Mouse (Mus musculus): ENCODE measurements around the gene Dact1. TPM values are rescaled to one million over a fixed set of nuclear protein-coding genes. Genes with fewer than 3 reads are reported as not detected.

Dact1 gene
- polyA plus RNA-seq, 1 experiment = 2.9 TPM

GRCm38 (mm10) chr12:71333561-71333960 is 23.9 kb downstream of the Dact1 start:
- DNase-seq (ENCODE audit: low read depth, low spot score) = no peak
- 25% methylated on average over 5 of the region's 5 CpGs for WGBS

- WGBS = 65% methylated on average over 11 of the region's 11 CpGs
- no peak for DNase-seq (ENCODE audit: low read depth, low spot score)
Measured at GRCm38 (mm10) chr12:71337025-71337582, 27.4 kb downstream of the Dact1 start.

GRCm38 (mm10) chr12:71337896-71338463 is 28.3 kb downstream of the Dact1 start:
- WGBS = 67% methylated on average over 6 of the region's 6 CpGs
- DNase-seq (ENCODE audit: low read depth, low spot score) = no peak

- DNase-seq (ENCODE audit: low read depth, low spot score) = no peak
- WGBS = 68% methylated on average over 16 of the region's 16 CpGs
Measured at GRCm38 (mm10) chr12:71339142-71339848, 29.6 kb downstream of the Dact1 start.

GRCm38 (mm10) chr12:71342397-71342796 is 32.7 kb downstream of the Dact1 start:
- WGBS = 62% methylated on average over 13 of the region's 13 CpGs
- no peak for DNase-seq (ENCODE audit: low read depth, low spot score)

- WGBS = 68% methylated on average over 7 of the region's 7 CpGs
Measured at GRCm38 (mm10) chr12:71345471-71345870, 35.8 kb downstream of the Dact1 start.

DNA sequence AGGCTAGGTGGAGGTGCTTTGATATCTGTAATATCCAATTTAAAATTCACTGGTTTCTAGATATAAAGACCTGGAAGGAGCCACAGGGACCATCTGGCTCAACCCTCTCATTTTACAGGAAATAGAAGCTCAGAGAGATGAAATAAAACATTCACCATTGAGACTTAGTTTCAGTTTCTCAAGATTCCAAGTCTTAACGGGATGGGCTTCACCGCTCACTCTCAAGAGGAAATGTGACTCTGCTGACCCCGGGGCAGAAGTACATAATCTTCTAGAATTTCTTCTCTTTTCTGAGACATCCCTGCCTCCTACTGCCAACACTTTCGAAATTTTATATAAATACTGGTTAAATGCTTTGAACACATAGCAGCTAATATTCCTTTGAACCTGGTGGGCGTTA is 36.4 kb downstream of the Dact1 start:
- WGBS = 30% methylated on average over 5 of the region's 5 CpGs
- no peak for DNase-seq (ENCODE audit: low read depth, low spot score)

More at GRCm38 (mm10) chr12:71345471-71345870, 35.8 kb downstream of the Dact1 start:
- no peak for DNase-seq (ENCODE audit: low read depth, low spot score)

DNA sequence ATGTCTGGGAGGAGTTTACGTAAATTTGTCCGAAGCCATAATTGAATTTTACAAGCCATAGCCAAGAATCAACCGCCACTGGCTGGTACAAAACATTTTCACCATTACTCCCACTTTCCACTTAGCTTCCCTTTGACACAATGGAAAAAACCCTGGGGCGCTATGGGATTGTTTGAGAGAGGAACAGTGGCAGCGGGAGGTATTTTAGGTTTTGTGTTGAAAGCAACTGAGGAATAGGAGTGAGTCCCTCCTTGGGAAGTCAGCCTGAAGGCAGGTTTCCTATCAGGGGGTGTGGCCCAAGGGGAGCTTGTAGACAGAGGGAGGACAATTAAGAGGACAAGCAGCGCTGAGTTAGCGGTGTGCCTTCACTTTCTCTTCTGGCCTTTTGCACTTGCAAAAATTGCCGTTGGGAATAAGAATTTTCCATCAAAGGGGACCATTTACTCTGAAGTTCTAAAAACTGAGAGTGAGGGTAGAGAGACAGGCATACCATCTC is 38.8 kb downstream of the Dact1 start:
- WGBS = 60% methylated on average over 8 of the region's 8 CpGs
- no peak for DNase-seq (ENCODE audit: low read depth, low spot score)

GRCm38 (mm10) chr12:71350077-71350476 is 40.4 kb downstream of the Dact1 start:
- DNase-seq (ENCODE audit: low read depth, low spot score) = no peak
- 68% methylated on average over 2 of the region's 2 CpGs for WGBS

DNA sequence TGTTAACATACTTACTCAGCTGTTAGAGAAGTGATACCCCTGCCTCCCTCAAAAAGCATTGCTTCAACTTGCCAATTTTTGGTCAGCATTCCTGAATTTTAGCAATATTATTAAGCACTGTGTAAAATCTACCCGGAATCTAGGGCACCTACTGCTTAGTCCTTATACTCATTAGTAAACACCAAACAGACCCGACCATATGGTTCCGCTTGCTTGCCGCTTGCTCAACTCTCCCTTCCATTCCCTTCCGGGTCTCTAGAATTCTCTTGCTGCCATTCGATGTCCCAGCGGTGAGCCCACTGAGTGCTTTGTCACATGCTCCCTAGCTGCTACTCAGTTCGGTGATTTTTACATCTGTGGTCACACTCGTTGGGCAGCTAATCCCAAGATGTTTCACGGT is 45.0 kb downstream of the Dact1 start:
- DNase-seq (ENCODE audit: low read depth, low spot score) = no peak
- WGBS = 67% methylated on average over 10 of the region's 10 CpGs

- no peak for DNase-seq (ENCODE audit: low read depth, low spot score)
- WGBS = 29% methylated on average over 3 of the region's 3 CpGs
Measured at GRCm38 (mm10) chr12:71355092-71355491, 45.4 kb downstream of the Dact1 start.

DNA sequence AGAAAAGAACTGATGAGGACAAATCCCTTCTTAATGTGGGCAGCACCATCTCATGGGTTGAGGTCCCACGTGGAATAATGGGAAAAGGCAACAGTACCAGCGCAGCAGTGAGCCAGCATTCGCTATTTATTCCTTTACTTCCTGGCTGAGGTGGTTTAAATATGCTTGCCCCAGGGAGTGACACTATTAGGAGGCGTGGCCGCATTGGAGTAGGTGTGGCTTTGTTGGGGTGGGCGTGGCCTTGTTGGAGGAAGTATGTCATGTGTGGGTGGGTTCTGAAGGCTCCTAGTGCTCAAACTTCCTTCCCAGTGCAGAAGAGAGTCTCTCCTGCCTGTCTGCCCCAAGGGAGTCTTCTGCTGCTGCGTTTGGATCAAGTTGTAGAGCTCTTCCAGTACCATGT is 51.9 kb downstream of the Dact1 start:
- DNase-seq (ENCODE audit: low read depth, low spot score) = no peak

GRCm38 (mm10) chr12:71362425-71362824 is 52.7 kb downstream of the Dact1 start:
- DNase-seq (ENCODE audit: low read depth, low spot score) = no peak
- WGBS = 86% methylated on average over 8 of the region's 8 CpGs

More for the DNA sequence above, 51.9 kb downstream of the Dact1 start:
- whole genome bisulfite sequencing = 85% methylated on average over 7 of the region's 7 CpGs

DNA sequence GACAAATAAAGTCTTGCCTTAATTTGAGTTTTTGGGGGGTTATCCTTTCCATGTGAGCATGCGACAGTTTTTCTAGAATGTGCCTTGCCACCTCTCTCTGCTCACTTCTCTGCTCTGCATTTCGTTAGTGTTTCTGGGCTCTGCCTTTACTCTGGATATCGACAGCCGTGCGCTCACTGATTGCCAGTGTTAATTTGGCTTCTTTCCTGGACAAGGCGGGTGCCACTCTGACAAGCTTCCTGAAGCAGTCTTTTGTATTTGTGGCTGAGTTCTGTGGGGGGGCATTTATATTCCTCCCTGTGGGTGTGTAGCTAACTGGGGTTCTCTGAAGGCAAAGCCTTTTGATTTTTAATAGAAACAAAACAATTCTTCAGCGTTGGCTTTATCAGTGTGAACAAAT is 54.4 kb downstream of the Dact1 start:
- no peak for DNase-seq (ENCODE audit: low read depth, low spot score)
- WGBS = 60% methylated on average over 7 of the region's 7 CpGs

DNA sequence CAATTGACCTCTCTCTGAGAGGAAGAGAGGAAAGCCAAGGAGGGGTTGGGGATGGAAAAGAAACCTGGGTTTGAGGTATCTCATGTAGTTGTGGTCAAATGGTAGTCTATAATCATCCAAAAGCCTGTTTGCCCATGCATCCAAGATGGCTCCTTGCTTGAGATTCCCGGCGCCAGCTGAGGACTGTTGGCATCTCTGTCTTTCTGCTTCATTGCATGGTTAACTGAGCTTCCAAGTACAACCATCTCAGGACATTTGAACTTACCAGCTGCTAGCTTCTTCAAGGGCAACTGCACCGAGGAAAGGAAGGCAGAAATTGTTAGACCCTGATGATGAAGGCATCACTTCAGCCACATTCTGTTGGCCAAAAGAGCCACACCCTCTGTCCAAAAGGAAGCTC is 54.8 kb downstream of the Dact1 start:
- DNase-seq (ENCODE audit: low read depth, low spot score) = no peak
- WGBS = 94% methylated on average over 3 of the region's 3 CpGs

GRCm38 (mm10) chr12:71365208-71365607 is 55.5 kb downstream of the Dact1 start:
- no peak for DNase-seq (ENCODE audit: low read depth, low spot score)
- 78% methylated on average over 7 of the region's 7 CpGs for WGBS

- DNase-seq (ENCODE audit: low read depth, low spot score) = no peak
- WGBS = 65% methylated on average over 6 of the region's 6 CpGs
Measured at GRCm38 (mm10) chr12:71366175-71366574, 56.5 kb downstream of the Dact1 start.

- 80% methylated on average over 5 of the region's 5 CpGs for WGBS
- DNase-seq (ENCODE audit: low read depth, low spot score) = no peak
Measured at GRCm38 (mm10) chr12:71368631-71369030, 58.9 kb downstream of the Dact1 start.

Measured in large intestine, adult 2 months (tissue).